Mouse (Mus musculus) intestine, postnatal 0 days (tissue): ENCODE results near the gene Birc7. TPM values are rescaled to one million over a fixed set of nuclear protein-coding genes. Genes with fewer than 3 reads are reported as not detected.

Experiments used
- ATAC-seq: fragments of 200-750 bp; cut with Nextera tagmentation; 2 replicates; pipeline ENCODE4 v1.8.0; 2017; ENCODE audit warnings: mild to moderate bottlenecking, moderate TSS enrichment, moderate library complexity
- H3K27ac ChIP-seq: fragments of 300-500 bp; sonication (generic); 2 replicates; pipeline ENCODE4 v1.5.1; 2014; ENCODE audit warnings: mild to moderate bottlenecking, low read depth, low read length, moderate library complexity
- H3K27me3 ChIP-seq: fragments of 300-500 bp; sonication (generic); replicated peaks from 2 replicates; pipeline ENCODE4 v1.6.1; 2014; ENCODE audit warnings: low read length, mixed read lengths; ENCODE audit not compliant: control insufficient read depth, insufficient read depth
- H3K36me3 ChIP-seq: fragments of 300-500 bp; sonication (generic); 2 replicates; pipeline ENCODE4 v1.6.1; 2014; ENCODE audit warnings: mild to moderate bottlenecking, moderate library complexity; ENCODE audit not compliant: control insufficient read depth, insufficient read depth
- H3K4me1 ChIP-seq: fragments of 300-500 bp; sonication (generic); replicated peaks from 2 replicates; pipeline ENCODE4 v1.6.1; 2014; ENCODE audit warnings: antibody characterized with exemption, low read length, mixed read lengths; ENCODE audit not compliant: control insufficient read depth, insufficient read depth
- H3K4me2 ChIP-seq: fragments of 300-500 bp; sonication (generic); replicated peaks from 2 replicates; pipeline ENCODE4 v1.6.1; 2014; ENCODE audit warnings: low read depth, mild to moderate bottlenecking, moderate library complexity
- H3K4me3 ChIP-seq: fragments of 300-500 bp; sonication (generic); 2 replicates; pipeline ENCODE4 v1.5.1; 2014; ENCODE audit warnings: low read depth, low read length
- H3K9ac ChIP-seq: fragments of 300-500 bp; sonication (generic); 2 replicates; pipeline ENCODE4 v1.6.1; 2014; ENCODE audit warnings: mild to moderate bottlenecking, low read depth, low read length
- H3K9me3 ChIP-seq: fragments of 300-500 bp; sonication (generic); 2 replicates; pipeline ENCODE4 v1.6.1; 2016; ENCODE audit warnings: mixed run types; ENCODE audit not compliant: control insufficient read depth
- CTCF ChIP-seq: sonication (generic); IDR thresholded peaks from 2 replicates; pipeline ENCODE4 v1.5.1; 2016; ENCODE audit warnings: low read depth, mild to moderate bottlenecking, control low read depth, antibody characterized with exemption, moderate library complexity
- WGBS: fragments of 180-500 bp; shearing (Covaris S2); extraction: QIAGEN DNeasy Blood & Tissue Kit; methylation state at CpG from one replicate; pipeline ENCODE4 v1.1.7; 2014; 5-methylcytosine and 5-hydroxymethylcytosine counted together
- polyA plus RNA-seq: library from polyadenylated mRNA; unstranded; fragments of >200 nt; fragmentation: Nextera tagmentation; extraction: Ambion mirVana; gene quantifications from 2 replicates; pipeline ENCODE4 v1.2.1, GENCODE M21; 2015

Birc7 gene
- polyA plus RNA-seq, 1 experiment from 2014 or later: not detected

GRCm38 (mm10) chr2:180960187-180960586, 31.4 kb downstream of the Birc7 start:
- Histone ChIP-seq H3K27ac (no peak overlapping the region), H3K4me1 (0 out of 2 replicates have a peak, but pooled peaks cover 15% of the 10 kb centered on the region), H3K27me3 (no peaks in the 10 kb centered on the region), H3K4me3 (no peak overlapping the region), H3K4me2 (no peak overlapping the region), H3K9ac (no peak overlapping the region), H3K36me3 (no peaks in the 10 kb centered on the region), H3K9me3 (no peaks in the 10 kb centered on the region)
- WGBS: 65% methylated on average over 3 of the region's 3 CpGs
- TF ChIP-seq CTCF: no peak
- ATAC-seq: no peak

GRCm38 (mm10) chr2:180962616-180963308, 33.9 kb downstream of the Birc7 start:
- no peaks in the 10 kb centered on the region for H3K27me3 ChIP-seq
- H3K9ac ChIP-seq: no peak overlapping the region
- H3K4me3 ChIP-seq: no peak overlapping the region
- ATAC-seq: peak; percentile 86
- no peaks in the 10 kb centered on the region for H3K9me3 ChIP-seq
- H3K27ac ChIP-seq: peak overlapping the region; percentile 79
- 51% methylated on average over 2 of the region's 2 CpGs for WGBS
- no peak for TF ChIP-seq CTCF
- H3K36me3 ChIP-seq: no peaks in the 10 kb centered on the region
- 0 out of 2 replicates have a peak overlapping the region, but pooled peaks have one; percentile 30 for H3K4me2 ChIP-seq
- 0 out of 2 replicates have a peak, but pooled peaks cover 15% of the 10 kb centered on the region for H3K4me1 ChIP-seq

- Histone ChIP-seq H3K27ac (peak overlapping the region; percentile 79), H3K27me3 (no peaks in the 10 kb centered on the region), H3K9me3 (no peaks in the 10 kb centered on the region), H3K4me2 (peak overlapping the region; percentile 30), H3K4me3 (no peak overlapping the region), H3K36me3 (no peaks in the 10 kb centered on the region), H3K9ac (no peak overlapping the region), H3K4me1 (0 out of 2 replicates have a peak, but pooled peaks cover 15% of the 10 kb centered on the region)
- peak; percentile 97 for TF ChIP-seq CTCF
- ATAC-seq: 0 out of 2 replicates have a peak, but pooled peaks have one; percentile 6
- WGBS: 4% methylated on average over 5 of the region's 5 CpGs
Measured at GRCm38 (mm10) chr2:180963956-180964355, 35.1 kb downstream of the Birc7 start.

- peak; percentile 74 for TF ChIP-seq CTCF
- H3K4me3 ChIP-seq: peak overlapping the region; percentile 86
- peak overlapping the region; percentile 87 for H3K4me2 ChIP-seq
- no peaks in the 10 kb centered on the region for H3K9me3 ChIP-seq
- 8% methylated on average over 14 of the region's 14 CpGs for WGBS
- no peak for ATAC-seq
- H3K27ac ChIP-seq: peak overlapping the region; percentile 92
- H3K27me3 ChIP-seq: no peaks in the 10 kb centered on the region
- H3K36me3 ChIP-seq: peaks cover 18% of the 10 kb centered on the region
- 0 out of 2 replicates have a peak, but pooled peaks cover 15% of the 10 kb centered on the region for H3K4me1 ChIP-seq
- peak overlapping the region; percentile 97 for H3K9ac ChIP-seq
Measured at GRCm38 (mm10) chr2:180966092-180966882, 37.5 kb downstream of the Birc7 start.

- peaks cover 27% of the 10 kb centered on the region for H3K36me3 ChIP-seq
- no peaks in the 10 kb centered on the region for H3K9me3 ChIP-seq
- WGBS: under 1% methylated on average over 57 of the region's 57 CpGs
- peak within 1 kb of the TSS; percentile 97 for H3K9ac ChIP-seq
- TF ChIP-seq CTCF: peak; percentile 28; the same call in 1 of the 2 replicates
- peak; percentile 72 for ATAC-seq
- no peaks in the 10 kb centered on the region for H3K27me3 ChIP-seq
- H3K4me1 ChIP-seq: 0 out of 2 replicates have a peak, but pooled peaks cover 10% of the 10 kb centered on the region
- H3K4me2 ChIP-seq: peak within 1 kb of the TSS; percentile 87
- peak within 1 kb of the TSS; percentile 92 for H3K27ac ChIP-seq
- peak within 1 kb of the TSS; percentile 86 for H3K4me3 ChIP-seq
Measured at GRCm38 (mm10) chr2:180967010-180967763, 38.4 kb downstream of the Birc7 start, which contains the start of gene Arfgap1. Gene Arfgap1 (plus strand): TSS chr2:180967225.
